Mouse (Mus musculus): ENCODE results near the gene Prepl.

GRCm38 (mm10) chr17:85042419-85042818 lies 47.6 kb downstream of the Prepl start:
- TF ChIP-seq POLR2A (IDR thresholded peaks at IDR 0.05; ENCODE audit: insufficient read depth, low read depth, low read length): no peak
- TF ChIP-seq CTCF (IDR thresholded peaks at IDR 0.05; ENCODE audit: insufficient read depth, low read depth, low read length): no peak

All from olfactory bulb, adult 2 months (tissue).